Mouse (Mus musculus) intestine, postnatal 0 days (tissue): ENCODE data around the gene Kcnd1. TPM values are rescaled to one million over a fixed set of nuclear protein-coding genes. Genes with fewer than 3 reads are reported as not detected.
A peak's percentile ranks its signal among the peaks of the same experiment; 100 is the strongest.
"Not testable (repeated sequence)": the region's sequence is repeated elsewhere in the genome, so short reads cannot be mapped to it uniquely, and the experiment has no call there.

ENCODE experiments used
- ATAC-seq: fragments of 200-750 bp; cut with Nextera tagmentation; 2 replicates; pipeline ENCODE4 v1.8.0; 2017; ENCODE audit warnings: mild to moderate bottlenecking, moderate TSS enrichment, moderate library complexity
- H3K27ac ChIP-seq: fragments of 300-500 bp; sonication (generic); 2 replicates; pipeline ENCODE4 v1.5.1; 2014; ENCODE audit warnings: mild to moderate bottlenecking, low read depth, low read length, moderate library complexity
- H3K27me3 ChIP-seq: fragments of 300-500 bp; sonication (generic); replicated peaks from 2 replicates; pipeline ENCODE4 v1.6.1; 2014; ENCODE audit warnings: low read length, mixed read lengths; ENCODE audit not compliant: control insufficient read depth, insufficient read depth
- H3K36me3 ChIP-seq: fragments of 300-500 bp; sonication (generic); 2 replicates; pipeline ENCODE4 v1.6.1; 2014; ENCODE audit warnings: mild to moderate bottlenecking, moderate library complexity; ENCODE audit not compliant: control insufficient read depth, insufficient read depth
- H3K4me1 ChIP-seq: fragments of 300-500 bp; sonication (generic); replicated peaks from 2 replicates; pipeline ENCODE4 v1.6.1; 2014; ENCODE audit warnings: antibody characterized with exemption, low read length, mixed read lengths; ENCODE audit not compliant: control insufficient read depth, insufficient read depth
- H3K4me2 ChIP-seq: fragments of 300-500 bp; sonication (generic); replicated peaks from 2 replicates; pipeline ENCODE4 v1.6.1; 2014; ENCODE audit warnings: low read depth, mild to moderate bottlenecking, moderate library complexity
- H3K4me3 ChIP-seq: fragments of 300-500 bp; sonication (generic); 2 replicates; pipeline ENCODE4 v1.5.1; 2014; ENCODE audit warnings: low read depth, low read length
- H3K9ac ChIP-seq: fragments of 300-500 bp; sonication (generic); 2 replicates; pipeline ENCODE4 v1.6.1; 2014; ENCODE audit warnings: mild to moderate bottlenecking, low read depth, low read length
- H3K9me3 ChIP-seq: fragments of 300-500 bp; sonication (generic); 2 replicates; pipeline ENCODE4 v1.6.1; 2016; ENCODE audit warnings: mixed run types; ENCODE audit not compliant: control insufficient read depth
- CTCF ChIP-seq: sonication (generic); IDR thresholded peaks from 2 replicates; pipeline ENCODE4 v1.5.1; 2016; ENCODE audit warnings: low read depth, mild to moderate bottlenecking, control low read depth, antibody characterized with exemption, moderate library complexity
- WGBS: fragments of 180-500 bp; shearing (Covaris S2); extraction: QIAGEN DNeasy Blood & Tissue Kit; methylation state at CpG from one replicate; pipeline ENCODE4 v1.1.7; 2014; 5-methylcytosine and 5-hydroxymethylcytosine counted together
- polyA plus RNA-seq: library from polyadenylated mRNA; unstranded; fragments of >200 nt; fragmentation: Nextera tagmentation; extraction: Ambion mirVana; gene quantifications from 2 replicates; pipeline ENCODE4 v1.2.1, GENCODE M21; 2015

Kcnd1 gene
- polyA plus RNA-seq, 1 experiment from 2014 or later, result 0.60 TPM

DNA sequence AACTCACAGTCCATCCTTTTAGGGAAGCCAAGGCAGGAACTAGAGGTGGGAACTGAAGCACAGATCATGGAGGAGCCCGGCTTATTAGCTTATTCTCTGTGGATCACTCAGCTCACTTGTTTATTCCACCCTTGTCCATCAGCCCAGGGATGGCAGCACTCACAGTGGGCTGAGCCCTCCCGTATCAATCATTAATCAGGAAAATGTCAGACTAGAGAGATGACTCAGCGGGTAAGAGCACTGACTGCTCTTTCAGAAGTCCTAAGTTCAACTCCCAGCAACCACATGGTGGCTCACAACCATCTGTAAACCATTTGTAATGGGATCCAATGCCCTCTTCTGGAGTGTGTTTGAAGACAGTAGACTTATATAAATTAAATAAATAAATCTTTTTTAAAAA lies 24.8 kb upstream of the Kcnd1 start:
- WGBS, result 55% methylated on average over 3 of the region's 3 CpGs
- H3K4me1 ChIP-seq, result no peaks in the 10 kb centered on the region
- H3K36me3 ChIP-seq, result peaks cover 13% of the 10 kb centered on the region; the same call in 1 of the 2 replicates
- peak; percentile 72; the same call in 1 of the 2 replicates for ATAC-seq
- no peaks in the 10 kb centered on the region for H3K27me3 ChIP-seq
- H3K9ac ChIP-seq, result no peak overlapping the region
- peak; percentile 36 for TF ChIP-seq CTCF
- no peak overlapping the region for H3K27ac ChIP-seq
- no peak overlapping the region for H3K4me2 ChIP-seq
- no peak overlapping the region for H3K4me3 ChIP-seq
- H3K9me3 ChIP-seq, result no peaks in the 10 kb centered on the region

DNA sequence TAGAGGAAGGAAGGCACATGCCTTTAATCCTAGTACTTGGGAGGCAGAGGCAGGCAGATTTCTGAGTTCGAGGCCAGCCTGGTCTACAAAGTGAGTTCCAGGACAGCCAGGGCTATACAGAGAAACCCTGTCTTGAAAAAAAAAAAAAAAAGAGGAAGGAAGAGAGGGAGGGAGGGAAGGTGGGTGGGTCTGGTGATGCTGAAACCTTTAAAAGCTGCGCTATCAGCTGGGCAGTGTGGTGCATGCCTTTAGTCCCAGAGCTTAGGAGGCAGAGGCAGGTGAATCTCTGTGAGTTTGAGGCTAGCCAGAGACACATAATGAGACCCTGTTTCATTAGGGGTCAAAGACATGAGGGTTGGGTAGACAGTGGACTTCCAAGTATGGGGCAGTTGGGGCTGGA lies 19.9 kb upstream of the Kcnd1 start:
- WGBS, result 79% methylated on average over 2 of the region's 2 CpGs
- H3K36me3 ChIP-seq, H3K4me3 ChIP-seq, H3K4me1 ChIP-seq, ATAC-seq, H3K9me3 ChIP-seq, H3K27me3 ChIP-seq, H3K4me2 ChIP-seq, H3K27ac ChIP-seq, H3K9ac ChIP-seq: not testable (repeated sequence)

DNA sequence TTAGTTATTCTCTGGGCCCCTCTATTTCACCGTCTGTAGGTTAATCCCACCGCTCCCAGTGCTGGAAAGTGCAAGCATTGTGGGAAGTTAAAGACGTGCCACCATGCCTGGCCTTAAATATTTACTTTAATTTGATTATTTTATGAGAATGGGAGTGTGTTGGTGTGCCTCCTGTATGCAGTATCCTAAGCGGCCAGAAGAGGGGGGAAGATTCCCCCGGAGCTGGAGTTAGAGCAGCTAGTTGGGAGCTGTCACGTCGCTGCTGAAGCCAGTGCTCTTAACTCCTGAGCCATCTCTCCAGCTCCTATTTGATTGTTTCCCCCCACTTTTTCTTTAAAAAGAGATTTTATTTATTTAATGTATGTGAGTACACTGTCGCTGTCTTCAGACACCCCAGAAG lies 7.1 kb upstream of the Kcnd1 start:
- H3K4me2 ChIP-seq, H3K9me3 ChIP-seq, H3K4me3 ChIP-seq, ATAC-seq, H3K9ac ChIP-seq, H3K4me1 ChIP-seq, H3K27me3 ChIP-seq, H3K27ac ChIP-seq: not testable (repeated sequence)
- WGBS, result 54% methylated on average over 8 of the region's 8 CpGs
- peak; percentile 59 for TF ChIP-seq CTCF
- H3K36me3 ChIP-seq, result 0 out of 2 replicates have a peak, but pooled peaks cover 19% of the 10 kb centered on the region

DNA sequence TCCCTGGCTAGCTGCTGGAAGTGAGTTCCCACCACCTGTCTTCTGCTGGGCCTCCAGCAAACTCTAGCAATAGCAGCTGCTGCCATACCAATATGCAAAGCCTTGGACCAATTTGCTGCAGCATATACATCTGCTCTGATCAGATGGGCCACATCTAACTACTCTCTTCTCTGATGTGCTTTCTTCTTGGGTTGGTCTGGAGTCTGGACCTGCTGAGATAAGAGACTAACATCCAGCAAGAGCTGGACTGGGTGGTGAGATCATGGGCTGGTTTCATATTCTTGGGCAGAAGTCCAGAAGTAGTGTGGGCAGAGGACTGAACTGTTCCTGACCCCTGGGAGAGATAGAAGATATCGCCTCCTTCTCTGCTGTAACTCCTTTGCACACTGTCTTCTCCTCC lies 15.1 kb downstream of the Kcnd1 start:
- H3K9ac ChIP-seq, result no peak overlapping the region
- no peaks in the 10 kb centered on the region for H3K36me3 ChIP-seq
- no peaks in the 10 kb centered on the region for H3K27me3 ChIP-seq
- no peak overlapping the region for H3K4me2 ChIP-seq
- no peak overlapping the region for H3K27ac ChIP-seq
- ATAC-seq, result no peak
- no peak for TF ChIP-seq CTCF
- no peaks in the 10 kb centered on the region for H3K9me3 ChIP-seq
- WGBS, result 72% methylated on average over 1 of the region's 1 CpGs
- H3K4me1 ChIP-seq, result no peaks in the 10 kb centered on the region
- no peak overlapping the region for H3K4me3 ChIP-seq

DNA sequence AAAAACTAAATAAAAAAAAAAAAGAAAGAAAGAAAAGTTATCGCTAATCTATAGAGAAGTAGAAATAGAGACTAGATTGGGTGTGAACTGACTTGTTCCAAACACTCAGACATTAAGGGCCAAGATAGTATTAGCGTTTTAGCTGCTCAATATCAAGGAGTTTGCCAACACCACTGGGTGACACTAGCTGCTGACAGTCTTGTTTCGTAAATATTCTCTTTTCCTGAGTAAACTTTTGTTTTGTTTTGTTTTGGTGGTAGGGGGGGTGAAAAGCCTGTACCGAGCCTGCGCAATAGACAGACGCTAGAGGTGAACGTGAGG lies 18.7 kb downstream of the Kcnd1 start:
- Histone ChIP-seq H3K36me3 (no peaks in the 10 kb centered on the region), H3K4me3 (no peak overlapping the region), H3K27me3 (no peaks in the 10 kb centered on the region), H3K9ac (no peak overlapping the region), H3K27ac (no peak overlapping the region; the same call in 1 of the 2 replicates), H3K4me2 (peak overlapping the region; percentile 48; the same call in 1 of the 2 replicates), H3K4me1 (no peaks in the 10 kb centered on the region), H3K9me3 (no peaks in the 10 kb centered on the region)
- 25% methylated on average over 7 of the region's 7 CpGs for WGBS
- no peak for ATAC-seq
- no peak for TF ChIP-seq CTCF

DNA sequence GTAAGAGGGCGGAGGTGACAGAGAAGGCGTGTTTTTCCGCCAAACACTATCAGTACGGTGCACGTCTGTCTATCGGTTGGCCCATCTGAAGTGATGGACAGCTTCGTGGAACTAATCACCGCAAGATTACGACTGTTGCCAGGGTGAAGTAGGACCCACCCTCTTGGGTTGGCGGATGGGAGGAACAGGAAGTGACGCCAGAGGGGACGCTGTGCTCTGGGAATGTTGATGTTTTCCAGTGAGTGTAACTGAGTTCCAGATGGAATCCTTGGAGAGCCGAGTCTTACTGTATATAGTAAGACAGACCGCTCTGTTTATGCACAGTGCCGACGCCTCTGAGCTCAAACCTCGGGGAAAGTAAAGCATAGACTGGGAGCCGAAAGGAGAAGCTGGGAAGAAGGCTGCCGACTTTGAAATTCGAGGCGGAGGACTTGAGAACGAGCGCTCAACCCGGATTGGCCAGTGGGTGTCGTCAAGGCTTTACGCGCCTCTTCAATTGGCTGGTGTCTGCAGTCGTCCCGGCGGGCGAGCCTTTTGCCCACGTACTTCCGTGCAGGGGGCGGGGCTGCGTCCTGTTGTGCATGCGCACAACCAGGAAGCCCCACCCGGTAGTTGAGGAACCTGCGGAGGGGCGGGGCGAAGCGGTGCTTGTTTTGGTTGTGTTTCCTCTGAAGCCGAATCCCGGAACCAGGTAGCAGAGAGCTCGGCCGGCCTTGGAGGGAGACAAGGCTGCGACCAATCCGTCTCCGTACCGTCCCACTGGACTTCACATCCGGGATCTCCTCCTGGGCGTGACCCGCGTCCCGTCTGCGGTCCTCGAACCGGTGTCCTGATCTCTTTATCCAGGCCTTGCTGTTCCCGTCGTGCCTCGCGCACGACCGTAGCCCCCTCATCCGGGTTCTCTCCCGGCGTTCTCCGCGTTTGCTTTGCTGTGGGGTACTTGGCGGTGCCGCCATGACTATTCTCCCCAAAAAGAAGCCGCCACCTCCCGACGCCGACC lies 19.4 kb downstream of the Kcnd1 start, which contains the start of gene Otud5:
TSS of gene Otud5 (plus strand) at position 202 of the 1,000 bp plus-strand sequence.
- 0 out of 2 replicates have a peak, but pooled peaks have one; percentile 8 for TF ChIP-seq CTCF
- H3K9me3 ChIP-seq, result no peaks in the 10 kb centered on the region
- peak within 1 kb of the TSS; percentile 91 for H3K27ac ChIP-seq
- H3K4me1 ChIP-seq, result no peaks in the 10 kb centered on the region
- H3K9ac ChIP-seq, result peak within 1 kb of the TSS; percentile 79
- ATAC-seq, result peak; percentile 95
- H3K4me3 ChIP-seq, result peak within 1 kb of the TSS; percentile 68
- WGBS, result 22% methylated on average over 74 of the region's 74 CpGs
- H3K27me3 ChIP-seq, result no peaks in the 10 kb centered on the region
- peak within 1 kb of the TSS; percentile 68 for H3K4me2 ChIP-seq
- no peaks in the 10 kb centered on the region for H3K36me3 ChIP-seq
